Mouse (Mus musculus) lung, adult 2 months (tissue): ENCODE data around the gene Pias3.
"Not testable (repeated sequence)": the region's sequence is repeated elsewhere in the genome, so short reads cannot be mapped to it uniquely, and the experiment has no call there.

Experiments used
- CTCF ChIP-seq: fragments of 200-500 bp; IDR thresholded peaks from 2 replicates; pipeline ENCODE4 v1.5.1; 2011; ENCODE audit warnings: mild to moderate bottlenecking, low read length, control low read depth; ENCODE audit not compliant: insufficient read depth
- POLR2A ChIP-seq: fragments of 200-500 bp; IDR thresholded peaks from 2 replicates; pipeline ENCODE4 v1.6.1; 2011; ENCODE audit warnings: low read depth, mild to moderate bottlenecking, control low read depth, low read length, borderline replicate concordance; ENCODE audit errors: extremely low read depth

GRCm38 (mm10) chr3:96740279-96740678 is 44.1 kb downstream of the Pias3 start:
- not testable (repeated sequence) for TF ChIP-seq CTCF, POLR2A
